Mouse (Mus musculus): ENCODE results near the gene Ampd1. TPM values are rescaled to one million over a fixed set of nuclear protein-coding genes. Genes with fewer than 3 reads are reported as not detected.
"Not testable (repeated sequence)": the region's sequence is repeated elsewhere in the genome, so short reads cannot be mapped to it uniquely, and the experiment has no call there.

The Ampd1 gene
- polyA plus RNA-seq, 1 experiment = 0.16 TPM

GRCm38 (mm10) chr3:103136414-103137077 is 62.7 kb downstream of the Ampd1 start:
- no peak for TF ChIP-seq CTCF (IDR thresholded peaks at IDR 0.05; ENCODE audit: borderline replicate concordance, extremely low read depth, insufficient read depth, insufficient read length)
- TF ChIP-seq POLR2A (IDR thresholded peaks at IDR 0.05; ENCODE audit: borderline replicate concordance, extremely low read depth, insufficient read depth, insufficient read length, poor library complexity, severe bottlenecking) = no peak
- no peak for DNase-seq (ENCODE audit: low read depth)

- TF ChIP-seq CTCF (IDR thresholded peaks at IDR 0.05; ENCODE audit: borderline replicate concordance, extremely low read depth, insufficient read depth, insufficient read length) (no peak), POLR2A (IDR thresholded peaks at IDR 0.05; ENCODE audit: borderline replicate concordance, extremely low read depth, insufficient read depth, insufficient read length, poor library complexity, severe bottlenecking) (no peak)
- peak; percentile 6 for DNase-seq (ENCODE audit: low read depth)
These were observed 65.2 kb downstream of the Ampd1 start for GRCm38 (mm10) chr3:103139047-103139446.

- not testable (repeated sequence) for DNase-seq (ENCODE audit: low read depth)
These were observed 66.5 kb downstream of the Ampd1 start for GRCm38 (mm10) chr3:103140095-103140838.

GRCm38 (mm10) chr3:103141287-103141686 is 67.5 kb downstream of the Ampd1 start:
- TF ChIP-seq POLR2A (IDR thresholded peaks at IDR 0.05; ENCODE audit: borderline replicate concordance, extremely low read depth, insufficient read depth, insufficient read length, poor library complexity, severe bottlenecking) (no peak), CTCF (IDR thresholded peaks at IDR 0.05; ENCODE audit: borderline replicate concordance, extremely low read depth, insufficient read depth, insufficient read length) (no peak)
- DNase-seq (ENCODE audit: low read depth) = peak; percentile 27

GRCm38 (mm10) chr3:103142366-103142765 is 68.6 kb downstream of the Ampd1 start:
- no peak for DNase-seq (ENCODE audit: low read depth)
- TF ChIP-seq POLR2A (IDR thresholded peaks at IDR 0.05; ENCODE audit: borderline replicate concordance, extremely low read depth, insufficient read depth, insufficient read length, poor library complexity, severe bottlenecking) (no peak), CTCF (IDR thresholded peaks at IDR 0.05; ENCODE audit: borderline replicate concordance, extremely low read depth, insufficient read depth, insufficient read length) (no peak)

- DNase-seq (ENCODE audit: low read depth) = no peak
- TF ChIP-seq POLR2A (IDR thresholded peaks at IDR 0.05; ENCODE audit: borderline replicate concordance, extremely low read depth, insufficient read depth, insufficient read length, poor library complexity, severe bottlenecking) (no peak), CTCF (IDR thresholded peaks at IDR 0.05; ENCODE audit: borderline replicate concordance, extremely low read depth, insufficient read depth, insufficient read length) (no peak)
These were observed 71.5 kb downstream of the Ampd1 start for GRCm38 (mm10) chr3:103145336-103145735.

- DNase-seq (ENCODE audit: low read depth) = no peak
- TF ChIP-seq CTCF (IDR thresholded peaks at IDR 0.05; ENCODE audit: borderline replicate concordance, extremely low read depth, insufficient read depth, insufficient read length) (no peak), POLR2A (IDR thresholded peaks at IDR 0.05; ENCODE audit: borderline replicate concordance, extremely low read depth, insufficient read depth, insufficient read length, poor library complexity, severe bottlenecking) (no peak)
These were observed 72.0 kb downstream of the Ampd1 start for GRCm38 (mm10) chr3:103145791-103146190.

- TF ChIP-seq POLR2A (IDR thresholded peaks at IDR 0.05; ENCODE audit: borderline replicate concordance, extremely low read depth, insufficient read depth, insufficient read length, poor library complexity, severe bottlenecking) (no peak), CTCF (IDR thresholded peaks at IDR 0.05; ENCODE audit: borderline replicate concordance, extremely low read depth, insufficient read depth, insufficient read length) (no peak)
- peak; percentile 47 for DNase-seq (ENCODE audit: low read depth)
These were observed 72.7 kb downstream of the Ampd1 start for GRCm38 (mm10) chr3:103146330-103147166.

GRCm38 (mm10) chr3:103147775-103148174 is 74.0 kb downstream of the Ampd1 start:
- no peak for TF ChIP-seq CTCF (IDR thresholded peaks at IDR 0.05; ENCODE audit: borderline replicate concordance, extremely low read depth, insufficient read depth, insufficient read length)
- TF ChIP-seq POLR2A (IDR thresholded peaks at IDR 0.05; ENCODE audit: borderline replicate concordance, extremely low read depth, insufficient read depth, insufficient read length, poor library complexity, severe bottlenecking) = no peak
- no peak for DNase-seq (ENCODE audit: low read depth)

GRCm38 (mm10) chr3:103148941-103149340 is 75.1 kb downstream of the Ampd1 start:
- TF ChIP-seq CTCF (IDR thresholded peaks at IDR 0.05; ENCODE audit: borderline replicate concordance, extremely low read depth, insufficient read depth, insufficient read length) (no peak), POLR2A (IDR thresholded peaks at IDR 0.05; ENCODE audit: borderline replicate concordance, extremely low read depth, insufficient read depth, insufficient read length, poor library complexity, severe bottlenecking) (no peak)
- no peak for DNase-seq (ENCODE audit: low read depth)

Other genes starting within 250 kb of the Ampd1 start
- not detected in 2 replicates for gene Sycp1, start 137.9 kb upstream of the Ampd1 start, polyA plus RNA-seq (2012; rRNA removed)
- 0.12 and 0.13 TPM in 2 replicates for gene Nr1h5, start 109.9 kb upstream of the Ampd1 start, polyA plus RNA-seq (2012; rRNA removed)
- 46.5 and 49.0 TPM in 2 replicates for gene Sike1, start 78.3 kb upstream of the Ampd1 start, polyA plus RNA-seq (2012; rRNA removed)
- gene Csde1, start 53.6 kb upstream of the Ampd1 start, polyA plus RNA-seq (2012; rRNA removed) = 61.0 and 122 TPM in 2 replicates
- 70.2 and 80.4 TPM in 2 replicates for gene Nras, start 15.7 kb upstream of the Ampd1 start, polyA plus RNA-seq (2012; rRNA removed)
- 1.0 and 1.5 TPM in 2 replicates for gene Dennd2c, start 28.6 kb downstream of the Ampd1 start, polyA plus RNA-seq (2012; rRNA removed)
- 161 and 168 TPM in 2 replicates for gene Bcas2, start 97.6 kb downstream of the Ampd1 start, polyA plus RNA-seq (2012; rRNA removed)
- 23.7 and 38.8 TPM in 2 replicates for gene Trim33, start 205.3 kb downstream of the Ampd1 start, polyA plus RNA-seq (2012; rRNA removed)